Mouse (Mus musculus) forebrain, embryonic 11.5 days (tissue): ENCODE measurements at regions not wholly inside any gene's neighbourhood (a gene's known extent, or its start where the extent isn't known, plus 50 kb on each side); places are given as distances from the start of the nearest gene placed in this dataset.

ENCODE experiments used
- ATAC-seq: fragments of 200-750 bp; cut with Nextera tagmentation; replicated peaks from 2 replicates; pipeline ENCODE4 v1.8.0; 2017; ENCODE audit warnings: moderate TSS enrichment; ENCODE audit not compliant: low FRiP score
- DNase-seq: peaks from one replicate; pipeline ENCODE4 v3.0.0-alpha.2; 2017; ENCODE audit warnings: low spot score
- H3K27ac ChIP-seq: fragments of 300-500 bp; sonication (generic); 2 replicates; pipeline ENCODE4 v1.5.1; 2014; ENCODE audit warnings: low read depth, low read length
- H3K27me3 ChIP-seq: fragments of 300-500 bp; sonication (generic); 2 replicates; pipeline ENCODE4 v1.6.1; 2014; ENCODE audit warnings: mild to moderate bottlenecking, low read length, mixed read lengths; ENCODE audit not compliant: control insufficient read depth, insufficient read depth
- H3K36me3 ChIP-seq: fragments of 300-500 bp; sonication (generic); 2 replicates; pipeline ENCODE4 v1.6.1; 2014; ENCODE audit warnings: mild to moderate bottlenecking, low read length, moderate library complexity, mixed read lengths; ENCODE audit not compliant: control insufficient read depth, insufficient read depth
- H3K4me1 ChIP-seq: fragments of 300-500 bp; sonication (generic); replicated peaks from 2 replicates; pipeline ENCODE4 v1.6.1; 2014; ENCODE audit warnings: low read length, mixed read lengths; ENCODE audit not compliant: control insufficient read depth, insufficient read depth
- H3K4me2 ChIP-seq: fragments of 300-500 bp; sonication (generic); 2 replicates; pipeline ENCODE4 v1.6.1; 2014; ENCODE audit warnings: low read depth, mild to moderate bottlenecking, low read length, moderate library complexity, mixed read lengths; ENCODE audit not compliant: severe bottlenecking
- H3K4me3 ChIP-seq: fragments of 300-500 bp; sonication (generic); 2 replicates; pipeline ENCODE4 v1.5.1; 2014; ENCODE audit warnings: low read depth, low read length
- H3K9ac ChIP-seq: fragments of 300-500 bp; sonication (generic); 2 replicates; pipeline ENCODE4 v1.6.1; 2014; ENCODE audit warnings: low read length
- H3K9me3 ChIP-seq: fragments of 300-500 bp; sonication (generic); 2 replicates; pipeline ENCODE4 v1.6.1; 2016; ENCODE audit warnings: low read length, mixed read lengths; ENCODE audit not compliant: control insufficient read depth
- WGBS: fragments of 180-500 bp; shearing (Covaris S2); extraction: QIAGEN DNeasy Blood & Tissue Kit; methylation state at CpG from one replicate; pipeline ENCODE4 v1.1.7; 2014; 5-methylcytosine and 5-hydroxymethylcytosine counted together

DNA sequence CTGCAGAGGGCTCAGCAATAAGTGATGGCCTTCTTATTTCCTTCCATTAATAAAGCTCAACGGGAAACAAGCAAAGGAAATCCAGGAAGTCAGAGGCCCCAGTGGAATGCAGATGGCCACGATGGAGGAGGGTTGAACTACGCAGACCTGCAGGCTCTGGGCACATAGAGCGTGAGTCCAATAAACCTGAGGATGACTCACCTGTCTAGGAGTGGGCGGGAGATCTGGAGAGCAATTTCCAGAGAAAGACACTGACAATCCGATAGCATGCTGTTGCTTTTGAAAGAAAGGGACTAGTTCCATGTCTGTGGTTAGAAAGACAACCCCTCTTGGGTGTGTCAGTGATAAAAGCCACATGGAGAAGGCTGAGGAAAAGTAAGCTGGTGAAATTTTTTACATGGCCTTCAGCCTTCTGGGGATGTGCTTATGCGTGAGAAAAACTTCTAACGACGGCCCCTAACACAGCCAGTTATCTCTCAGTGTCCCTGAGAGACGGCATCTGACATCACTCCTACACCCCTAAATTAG lies 181.3 kb downstream of the Cand1 start:
- no peak overlapping the region for H3K4me2 ChIP-seq
- H3K9ac ChIP-seq: no peak overlapping the region
- no peaks in the 10 kb centered on the region for H3K36me3 ChIP-seq
- DNase-seq (no peak), ATAC-seq (no peak)
- 90% methylated on average over 10 of the region's 10 CpGs for WGBS
- H3K4me1 ChIP-seq: no peaks in the 10 kb centered on the region
- no peaks in the 10 kb centered on the region for H3K9me3 ChIP-seq
- no peak overlapping the region for H3K27ac ChIP-seq
- H3K27me3 ChIP-seq: no peaks in the 10 kb centered on the region
- H3K4me3 ChIP-seq: no peak overlapping the region

DNA sequence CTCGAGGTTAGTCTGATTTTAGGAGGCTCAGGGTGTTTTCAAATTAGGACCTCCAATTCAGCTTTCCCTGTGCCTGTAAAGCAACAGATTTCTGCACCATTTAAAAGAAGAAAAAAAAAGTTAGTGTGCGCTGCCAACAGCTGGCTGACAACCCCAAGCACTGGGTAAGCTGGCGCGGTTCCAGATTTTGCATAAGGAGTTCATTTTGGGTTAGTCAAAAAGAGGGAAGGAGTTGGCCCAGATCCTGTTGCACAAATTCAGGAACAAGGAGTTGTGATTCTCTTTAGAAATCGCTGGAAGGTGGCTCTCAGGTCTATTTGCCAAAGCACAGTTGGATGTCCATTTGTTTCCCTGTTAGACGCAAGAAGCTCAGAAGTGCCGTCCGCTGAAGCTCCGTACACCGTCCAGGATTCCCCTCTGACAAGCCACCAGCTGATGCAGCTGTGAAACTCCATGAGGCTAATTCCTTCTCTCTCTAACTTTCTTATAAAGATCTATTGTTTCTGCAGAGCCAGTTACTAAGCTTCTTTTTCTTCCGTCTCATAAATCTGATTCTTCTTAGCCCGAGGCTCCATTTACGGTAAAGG lies 184.6 kb downstream of the Cand1 start:
- no peak overlapping the region for H3K27ac ChIP-seq
- no peak overlapping the region for H3K4me2 ChIP-seq

DNA sequence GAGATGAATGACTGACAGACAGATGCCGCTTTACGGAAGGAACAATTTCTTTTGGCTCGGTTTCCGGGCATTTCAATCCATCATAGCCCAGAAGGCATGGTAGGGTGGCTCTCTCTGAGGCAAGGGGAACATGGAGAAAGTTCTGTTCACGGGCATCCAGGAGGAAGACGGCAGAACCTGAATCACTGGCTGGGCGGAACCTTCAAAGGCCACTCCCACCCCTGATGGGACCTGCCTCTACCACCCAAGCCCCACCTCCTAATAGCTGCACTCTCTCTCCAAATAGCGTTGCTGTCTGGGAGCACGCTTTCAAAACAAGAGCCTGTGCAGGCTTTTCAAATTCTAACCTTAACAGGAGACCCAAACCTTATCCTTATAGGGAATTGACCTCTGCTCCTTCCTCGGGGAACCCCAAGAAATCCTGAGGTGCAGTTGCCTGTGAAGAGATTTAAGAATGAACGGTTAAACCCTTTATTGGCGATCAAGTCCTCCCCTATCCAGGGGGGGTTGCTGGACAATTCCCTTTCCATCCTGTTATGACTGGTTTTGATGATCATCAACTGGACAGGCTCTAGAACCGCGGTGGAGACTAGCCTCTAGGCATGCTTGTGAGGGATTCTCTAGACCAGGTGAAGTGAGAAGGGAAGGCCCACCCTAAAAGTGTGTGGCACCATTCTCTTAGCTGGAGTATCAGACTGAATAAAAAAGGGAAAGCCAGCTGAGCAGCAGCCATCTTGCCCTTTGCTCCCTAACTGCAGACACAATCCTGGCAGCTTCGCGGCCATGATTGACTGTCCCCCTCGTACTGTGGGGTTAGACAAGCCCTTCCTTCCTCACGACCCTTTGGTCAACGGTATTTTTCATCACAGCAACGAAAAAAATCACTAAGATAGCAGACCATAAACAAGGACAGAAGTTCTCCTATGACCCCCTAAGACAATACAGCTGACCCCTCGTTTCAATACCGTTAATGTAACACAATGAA lies 184.5 kb upstream of the Dyrk2 start:
- H3K4me3 ChIP-seq: no peak overlapping the region
- H3K36me3 ChIP-seq: no peaks in the 10 kb centered on the region
- H3K9me3 ChIP-seq: no peaks in the 10 kb centered on the region
- H3K9ac ChIP-seq: no peak overlapping the region
- DNase-seq (no peak), ATAC-seq (no peak)
- WGBS: 89% methylated on average over 22 of the region's 22 CpGs
- H3K4me2 ChIP-seq: no peak overlapping the region
- no peaks in the 10 kb centered on the region for H3K4me1 ChIP-seq
- no peak overlapping the region for H3K27ac ChIP-seq
- H3K27me3 ChIP-seq: no peaks in the 10 kb centered on the region

More for the DNA sequence above, 184.6 kb downstream of the Cand1 start:
- 80% methylated on average over 13 of the region's 13 CpGs for WGBS
- Histone ChIP-seq H3K9me3 (no peaks in the 10 kb centered on the region), H3K4me1 (no peaks in the 10 kb centered on the region), H3K9ac (no peak overlapping the region), H3K27me3 (no peaks in the 10 kb centered on the region), H3K36me3 (no peaks in the 10 kb centered on the region), H3K4me3 (no peak overlapping the region)
- ATAC-seq (no peak), DNase-seq (no peak)

DNA sequence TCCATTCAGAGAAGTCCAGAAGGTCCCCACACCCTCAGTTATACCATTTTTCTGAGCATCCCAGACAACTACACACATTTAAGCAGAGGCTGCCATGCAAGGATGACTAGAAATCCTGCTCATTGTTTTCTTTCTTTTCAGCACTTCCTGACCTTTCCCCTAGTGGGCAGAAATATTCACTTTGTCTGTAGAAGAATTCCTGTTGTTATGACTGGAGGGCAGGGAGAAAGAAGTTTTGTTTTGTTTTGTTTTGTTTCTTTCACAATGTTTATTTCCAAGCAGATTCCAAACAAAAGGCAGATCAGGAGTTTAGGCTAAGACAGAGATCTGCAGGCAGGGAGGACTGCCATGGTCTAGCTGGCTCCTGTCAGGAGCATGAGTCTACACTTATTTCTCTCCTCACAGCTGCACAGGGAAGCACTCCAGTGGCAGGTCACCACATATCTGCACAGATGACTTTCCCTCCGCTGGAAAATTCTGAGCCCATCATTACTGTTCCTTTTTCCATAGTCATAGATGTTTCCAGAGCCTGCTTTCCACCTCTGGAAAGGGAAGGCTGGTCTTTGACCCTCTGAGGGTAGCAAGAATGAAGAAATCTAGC lies 182.5 kb upstream of the Dyrk2 start:
- H3K4me1 ChIP-seq: no peaks in the 10 kb centered on the region
- no peaks in the 10 kb centered on the region for H3K27me3 ChIP-seq
- 79% methylated on average over 1 of the region's 1 CpGs for WGBS
- H3K9ac ChIP-seq: no peak overlapping the region
- ATAC-seq: no peak
- no peaks in the 10 kb centered on the region for H3K9me3 ChIP-seq
- no peak overlapping the region for H3K4me3 ChIP-seq
- H3K27ac ChIP-seq: no peak overlapping the region
- no peak for DNase-seq
- no peak overlapping the region for H3K4me2 ChIP-seq
- H3K36me3 ChIP-seq: no peaks in the 10 kb centered on the region

DNA sequence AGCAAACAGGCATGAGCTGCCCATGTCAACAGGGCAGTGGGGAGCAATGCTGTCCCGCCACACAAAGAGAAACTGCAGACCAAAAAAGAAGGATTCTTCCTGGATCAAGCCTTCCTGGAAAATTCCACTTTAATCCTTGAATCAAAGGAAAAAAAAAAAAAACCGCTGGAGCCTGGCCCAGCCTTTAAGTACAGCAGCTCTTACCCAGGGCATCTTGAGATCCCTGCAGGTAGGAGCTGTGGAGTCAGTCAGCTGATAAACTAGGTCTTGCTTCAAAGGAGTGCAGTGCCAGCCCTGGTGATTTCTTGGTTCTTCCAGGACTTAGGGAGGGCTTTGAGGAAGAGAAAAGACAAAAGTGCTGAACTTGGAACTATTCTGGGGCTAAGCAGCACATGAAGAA lies 181.6 kb upstream of the Dyrk2 start:
- DNase-seq (no peak), ATAC-seq (no peak)
- Histone ChIP-seq H3K27me3 (no peaks in the 10 kb centered on the region), H3K9me3 (no peaks in the 10 kb centered on the region), H3K36me3 (no peaks in the 10 kb centered on the region), H3K4me2 (no peak overlapping the region), H3K4me1 (no peaks in the 10 kb centered on the region), H3K4me3 (no peak overlapping the region), H3K9ac (no peak overlapping the region), H3K27ac (no peak overlapping the region)
- WGBS: 51% methylated on average over 2 of the region's 2 CpGs

DNA sequence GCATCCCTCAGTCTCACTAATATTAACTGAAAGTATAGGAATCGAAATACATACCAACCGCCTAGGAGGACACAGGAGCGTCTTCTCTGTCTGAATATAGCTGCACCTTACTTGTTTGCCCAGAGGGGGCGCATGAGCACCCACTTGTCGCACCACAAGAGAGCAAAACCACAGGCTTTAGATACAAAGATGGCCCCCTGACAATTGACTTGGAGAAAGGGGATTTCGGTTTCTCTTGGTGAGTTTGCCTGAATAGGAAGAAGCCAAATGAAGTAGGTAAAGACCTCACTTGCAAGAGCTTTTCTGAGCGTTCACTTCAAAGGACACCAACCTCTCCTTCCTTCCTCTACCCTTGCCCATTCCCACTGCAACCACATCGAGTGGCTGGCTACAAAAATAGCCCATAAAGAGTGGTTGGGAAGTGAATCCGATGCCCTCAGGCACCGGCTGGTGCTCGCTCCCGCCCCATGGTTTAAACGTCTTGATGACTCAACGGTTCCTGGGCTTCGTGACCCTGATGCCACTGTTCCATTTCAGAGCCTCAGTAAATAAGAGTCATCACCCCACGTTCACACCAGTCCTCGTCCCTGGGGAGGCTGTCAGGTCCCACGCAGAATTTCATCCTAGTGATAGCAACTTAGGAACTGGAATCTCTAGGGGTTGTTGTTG lies 180.1 kb upstream of the Dyrk2 start:
- no peaks in the 10 kb centered on the region for H3K9me3 ChIP-seq
- no peak for ATAC-seq
- 85% methylated on average over 18 of the region's 18 CpGs for WGBS
- no peaks in the 10 kb centered on the region for H3K36me3 ChIP-seq
- no peak overlapping the region for H3K9ac ChIP-seq
- H3K4me2 ChIP-seq: no peak overlapping the region
- H3K27me3 ChIP-seq: no peaks in the 10 kb centered on the region
- H3K27ac ChIP-seq: no peak overlapping the region
- H3K4me3 ChIP-seq: no peak overlapping the region
- H3K4me1 ChIP-seq: no peaks in the 10 kb centered on the region
- no peak for DNase-seq

DNA sequence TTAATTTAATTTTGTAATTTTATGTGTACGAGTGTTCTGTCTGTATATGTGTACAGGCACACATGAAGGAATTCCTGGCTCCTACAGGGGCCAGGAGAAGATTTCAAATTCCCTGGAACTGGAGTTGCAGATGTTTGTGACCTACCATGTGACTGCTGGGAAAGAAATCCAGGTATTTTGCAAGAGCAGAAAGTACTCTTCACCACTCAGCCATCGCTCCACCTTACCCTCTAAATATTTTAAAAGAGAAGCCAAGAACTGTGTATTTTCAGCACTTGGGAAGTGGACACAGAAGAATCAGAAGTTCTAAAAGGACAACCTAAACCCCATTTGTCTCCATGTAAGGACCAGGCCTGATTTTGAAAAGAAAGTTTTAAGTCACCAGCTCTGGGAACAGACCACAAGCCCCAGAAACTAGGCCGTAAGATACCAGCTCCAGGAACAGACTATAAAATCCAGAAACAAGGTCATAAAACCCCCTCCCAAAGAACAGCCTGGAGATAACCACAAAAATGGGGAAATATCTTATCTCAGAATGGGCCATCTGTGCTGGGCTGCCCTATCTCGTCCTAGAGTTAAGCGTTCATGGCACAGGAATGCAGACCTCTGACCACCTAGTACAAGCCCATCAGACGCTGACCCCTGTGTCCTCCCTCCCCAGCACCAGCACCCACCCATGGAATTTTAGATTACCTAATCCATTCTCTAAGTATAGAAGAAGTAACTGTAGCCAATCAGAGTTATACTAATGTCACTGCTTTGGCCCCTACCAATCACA lies 178.8 kb upstream of the Dyrk2 start:
- H3K27ac ChIP-seq: no peak overlapping the region
- 94% methylated on average over 6 of the region's 6 CpGs for WGBS

GRCm38 (mm10) chr10:119045059-119045458 lies 175.1 kb upstream of the Dyrk2 start:
- ATAC-seq (no peak), DNase-seq (no peak)
- Histone ChIP-seq H3K9ac (no peak overlapping the region), H3K36me3 (no peaks in the 10 kb centered on the region), H3K4me1 (no peaks in the 10 kb centered on the region), H3K4me3 (no peak overlapping the region), H3K4me2 (no peak overlapping the region), H3K9me3 (no peaks in the 10 kb centered on the region), H3K27ac (no peak overlapping the region), H3K27me3 (no peaks in the 10 kb centered on the region)
- WGBS: 91% methylated on average over 13 of the region's 13 CpGs

More for the DNA sequence above, 178.8 kb upstream of the Dyrk2 start:
- Histone ChIP-seq H3K4me3 (no peak overlapping the region), H3K36me3 (no peaks in the 10 kb centered on the region), H3K4me1 (no peaks in the 10 kb centered on the region), H3K9me3 (no peaks in the 10 kb centered on the region), H3K4me2 (no peak overlapping the region), H3K27me3 (no peaks in the 10 kb centered on the region), H3K9ac (no peak overlapping the region)
- DNase-seq (no peak), ATAC-seq (no peak)
